In genomic region chrX:140399986-140400385, GRCm38 (mm10) we compare ENCODE assay signal across 28 mouse cellular contexts. TPM values are rescaled to one million over a fixed set of nuclear protein-coding genes. Genes with fewer than 3 reads are reported as not detected.
DNase-seq lines count a peak whose midpoint lies in the region; ATAC-seq lines count a peak whose summit lies in the region.
"Had no signal": no experiment of that assay in that cellular context is flagged by ENCODE, and none has a peak within 500 bp of the region (broad histone marks: within the 10 kb centered on the region; RNA-seq: fewer than 3 reads in every experiment).

No protein-coding gene starts in this region.

- H3K9me3 ChIP-seq in hindbrain, embryonic 15.5 days: no peaks in the 10 kb centered on the region
- no peaks in the 10 kb centered on the region for H3K9me3 ChIP-seq in hindbrain, embryonic 11.5 days (ENCODE audit: control insufficient read depth, low read length)
- H3K9me3 ChIP-seq in neural tube, embryonic 15.5 days (replicated peaks): no peaks in the 10 kb centered on the region
- H3K9me3 ChIP-seq: heart, embryonic 13.5 days; hindbrain, embryonic 12.5 days; limb, embryonic 10.5 days; liver, embryonic 15.5 days; lung, embryonic 15.5 days; megakaryocyte, embryonic 14.5 days; neural tube, embryonic 12.5 days had no signal

- 0 out of 2 replicates have a peak overlapping the region, but pooled peaks have one; percentile 25 for H3K27ac ChIP-seq in hindbrain, embryonic 15.5 days (replicated peaks)
- H3K27ac ChIP-seq in hindbrain, embryonic 11.5 days (ENCODE audit: low read depth, low read length): no peak overlapping the region
- H3K27ac ChIP-seq in neural tube, embryonic 15.5 days (replicated peaks): no peak overlapping the region
- H3K27ac ChIP-seq: heart, adult 2 months; heart, embryonic 13.5 days; hindbrain, embryonic 12.5 days; limb, embryonic 10.5 days; liver, embryonic 15.5 days; lung, embryonic 15.5 days; neural tube, embryonic 12.5 days had no signal

- no peak overlapping the region for H3K9ac ChIP-seq in hindbrain, embryonic 15.5 days
- H3K9ac ChIP-seq in hindbrain, embryonic 11.5 days (ENCODE audit: low read depth, low read length): no peak overlapping the region
- H3K9ac ChIP-seq in neural tube, embryonic 15.5 days (replicated peaks): no peak overlapping the region
- H3K9ac ChIP-seq: heart, embryonic 13.5 days; hindbrain, embryonic 12.5 days; liver, embryonic 15.5 days; lung, embryonic 15.5 days; neural tube, embryonic 12.5 days had no signal

- 42% methylated on average over 3 of the region's 3 CpGs for WGBS in hindbrain, embryonic 15.5 days
- WGBS in hindbrain, embryonic 11.5 days: 47% methylated on average over 3 of the region's 3 CpGs
- WGBS in neural tube, embryonic 15.5 days: 45% methylated on average over 3 of the region's 3 CpGs

- H3K4me3 ChIP-seq in hindbrain, embryonic 15.5 days: no peak overlapping the region
- H3K4me3 ChIP-seq in hindbrain, embryonic 11.5 days (ENCODE audit: low read depth, low read length): no peak overlapping the region
- H3K4me3 ChIP-seq in neural tube, embryonic 15.5 days (replicated peaks): no peak overlapping the region
- H3K4me3 ChIP-seq: heart, adult 2 months; heart, embryonic 13.5 days; hindbrain, embryonic 12.5 days; limb, embryonic 10.5 days; liver, embryonic 15.5 days; lung, embryonic 15.5 days; megakaryocyte, embryonic 14.5 days; neural tube, embryonic 12.5 days had no signal

- peak; percentile 37 to 60 for DNase-seq in cerebellum, postnatal 10 days
- no peak for DNase-seq in cerebellum, adult 8-10 months
- no peak for DNase-seq in hindbrain, embryonic 11.5 days (ENCODE audit: low spot score)
- no peak for DNase-seq in neural tube, embryonic 10.5 days (ENCODE audit: extremely low spot score, low spot score)
- peak; percentile 54 for DNase-seq in telencephalon, adult 2 months (ENCODE audit: low read depth, low spot score)
- DNase-seq in T-cell, adult 2 months (ENCODE audit: low spot score): no peak
- DNase-seq: adrenal gland, postnatal 36 days; cerebellum, adult 11-12 months; cerebellum, postnatal 25 days; gastrocnemius, postnatal 36 days; heart, adult 2 months; heart, postnatal 14 days; kidney, adult 8-10 months; kidney, postnatal 10 days; liver; lung, postnatal 36 days; retina, postnatal 1 day; thymus, adult 2 months had no signal

- ATAC-seq in hindbrain, embryonic 15.5 days (ENCODE audit: low FRiP score, low read depth): 0 out of 2 replicates have a peak, but pooled peaks have one; percentile 38
- no peak for ATAC-seq in hindbrain, embryonic 11.5 days (ENCODE audit: low FRiP score)
- 0 out of 2 replicates have a peak, but pooled peaks have one; percentile 50 for ATAC-seq in neural tube, embryonic 15.5 days (ENCODE audit: low FRiP score)

- H3K27me3 ChIP-seq in hindbrain, embryonic 15.5 days: 0 out of 2 replicates have a peak, but pooled peaks cover 5% of the 10 kb centered on the region
- H3K27me3 ChIP-seq in hindbrain, embryonic 11.5 days (ENCODE audit: control insufficient read depth, insufficient read depth, low read length): 0 out of 2 replicates have a peak, but pooled peaks cover 2% of the 10 kb centered on the region
- 0 out of 2 replicates have a peak, but pooled peaks cover 8% of the 10 kb centered on the region for H3K27me3 ChIP-seq in neural tube, embryonic 15.5 days (replicated peaks)
- H3K27me3 ChIP-seq: neural tube, embryonic 12.5 days had no signal

- no peaks in the 10 kb centered on the region for H3K36me3 ChIP-seq in hindbrain, embryonic 15.5 days
- H3K36me3 ChIP-seq in hindbrain, embryonic 11.5 days (ENCODE audit: control insufficient read depth, insufficient read depth, low read length): no peaks in the 10 kb centered on the region
- H3K36me3 ChIP-seq in neural tube, embryonic 15.5 days: no peaks in the 10 kb centered on the region
- H3K36me3 ChIP-seq: heart, embryonic 13.5 days; hindbrain, embryonic 12.5 days; limb, embryonic 10.5 days; liver, embryonic 15.5 days; lung, embryonic 15.5 days; neural tube, embryonic 12.5 days had no signal

- no peak overlapping the region for H3K4me2 ChIP-seq in hindbrain, embryonic 15.5 days
- H3K4me2 ChIP-seq in hindbrain, embryonic 11.5 days (replicated peaks; ENCODE audit: low read depth, low read length): no peak overlapping the region
- H3K4me2 ChIP-seq in neural tube, embryonic 15.5 days: no peak overlapping the region
- H3K4me2 ChIP-seq: heart, embryonic 13.5 days; hindbrain, embryonic 12.5 days; liver, embryonic 15.5 days; lung, embryonic 15.5 days; neural tube, embryonic 12.5 days had no signal

- H3K4me1 ChIP-seq in hindbrain, embryonic 15.5 days (replicated peaks): no peaks in the 10 kb centered on the region
- no peaks in the 10 kb centered on the region for H3K4me1 ChIP-seq in hindbrain, embryonic 11.5 days (replicated peaks; ENCODE audit: control insufficient read depth, insufficient read depth, low read length)
- H3K4me1 ChIP-seq in neural tube, embryonic 15.5 days: no peaks in the 10 kb centered on the region
- H3K4me1 ChIP-seq: heart, embryonic 13.5 days; hindbrain, embryonic 12.5 days; limb, embryonic 10.5 days; liver, embryonic 15.5 days; lung, embryonic 15.5 days; megakaryocyte, embryonic 14.5 days; neural tube, embryonic 12.5 days had no signal

RNA-seq across cellular contexts. Expression of gene Prps1, which starts 56.4 kb away (rescaled TPM):
- 79.8 and 84.5 TPM in 2 replicates for polyA plus RNA-seq in hindbrain, embryonic 15.5 days (2015; fragmentation: Nextera tagmentation; extraction: Ambion mirVana)
- 81.9 and 88.2 TPM in 2 replicates for polyA plus RNA-seq in hindbrain, embryonic 11.5 days (2014; fragmentation: Nextera tagmentation; extraction: Ambion mirVana)
- 87.2 and 88.0 TPM in 2 replicates for polyA plus RNA-seq in neural tube, embryonic 15.5 days (2015; fragmentation: Nextera tagmentation; extraction: Ambion mirVana)

RNA-seq across cellular contexts. Expression of gene Frmpd3, which starts 57.9 kb away (rescaled TPM):
- 2.9 and 5.0 TPM in 2 replicates for polyA plus RNA-seq in hindbrain, embryonic 15.5 days (2015; fragmentation: Nextera tagmentation; extraction: Ambion mirVana)
- 1.8 and 2.2 TPM in 2 replicates for polyA plus RNA-seq in hindbrain, embryonic 11.5 days (2014; fragmentation: Nextera tagmentation; extraction: Ambion mirVana)
- polyA plus RNA-seq in neural tube, embryonic 15.5 days (2015; fragmentation: Nextera tagmentation; extraction: Ambion mirVana): 4.2 and 4.4 TPM in 2 replicates
- polyA plus RNA-seq: liver, embryonic 15.5 days; stomach, embryonic 16.5 days had no signal

Comparison
In these comparisons a context has a peak if more than half of its experiments do, and no peak if none do; other contexts are left out.
1. DNase-seq: peak in cerebellum, postnatal 10 days (2 of 2) and telencephalon, adult 2 months (single experiment); none in cerebellum, adult 8-10 months (single experiment), hindbrain, embryonic 11.5 days (single experiment), neural tube, embryonic 10.5 days (single experiment) and T-cell, adult 2 months (single experiment).